Mouse (Mus musculus): Measurements from ENCODE around the gene Echs1.

DNA sequence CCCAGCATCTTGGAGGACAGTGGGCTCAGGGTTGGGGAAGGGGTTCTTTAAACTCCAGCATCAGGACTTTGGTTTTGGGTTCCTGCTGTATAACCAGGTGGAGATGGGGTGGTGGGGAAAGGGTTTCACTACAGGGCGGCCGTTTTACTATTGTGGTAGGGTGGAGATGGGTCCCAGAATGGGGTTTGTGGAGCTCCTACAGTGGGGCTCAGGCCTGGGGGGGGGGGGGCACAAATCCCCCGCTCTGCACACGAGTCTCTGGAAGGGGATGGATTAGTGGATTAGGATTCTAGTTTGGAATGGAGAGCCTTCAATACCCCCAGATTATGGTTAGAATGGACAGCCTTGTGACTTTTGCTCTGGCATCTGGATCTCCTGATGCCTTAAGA lies 37.5 kb upstream of the Echs1 start:
- no peak for TF ChIP-seq POLR2A (IDR thresholded peaks at IDR 0.05; ENCODE audit: insufficient read depth, low read depth, low read length)
- no peak for TF ChIP-seq EP300 (IDR thresholded peaks at IDR 0.05; ENCODE audit: insufficient read depth, low read depth, low read length)
- no peak for TF ChIP-seq CTCF (IDR thresholded peaks at IDR 0.05)
